Mouse (Mus musculus) ES-CJ7 (cell line): Measurements from ENCODE around the gene Blvra.
"Not testable (repeated sequence)": the region's sequence is repeated elsewhere in the genome, so short reads cannot be mapped to it uniquely, and the experiment has no call there.

Source experiments
- DNase-seq: peaks from one replicate; pipeline ENCODE4 v3.0.0; 2011; ENCODE audit warnings: low read depth, low spot score

Blvra gene

DNA sequence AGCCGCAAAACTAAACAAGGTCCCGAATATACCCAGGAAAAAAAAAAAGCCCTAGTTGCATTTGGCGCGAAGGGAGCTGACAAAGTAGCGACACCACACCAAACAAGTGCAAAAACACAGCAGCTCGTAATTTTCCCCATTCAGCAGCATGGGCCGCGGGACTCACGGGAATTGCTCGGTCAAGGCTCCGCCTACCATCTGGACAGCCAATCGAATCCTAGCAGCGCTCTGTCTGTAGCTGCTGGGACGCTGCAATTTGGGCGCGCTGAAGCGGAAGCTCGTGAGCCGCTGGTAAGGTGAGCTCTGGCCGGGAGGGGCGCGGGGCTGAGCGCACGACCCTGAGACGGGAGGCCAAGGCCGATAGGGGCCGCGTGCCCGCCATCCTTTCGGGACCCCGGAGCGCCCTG is at the start of gene Blvra:
Gene Blvra (plus strand): TSS at position 231 of the 407 bp plus-strand sequence.
- DNase-seq, result peak; percentile 96

DNA sequence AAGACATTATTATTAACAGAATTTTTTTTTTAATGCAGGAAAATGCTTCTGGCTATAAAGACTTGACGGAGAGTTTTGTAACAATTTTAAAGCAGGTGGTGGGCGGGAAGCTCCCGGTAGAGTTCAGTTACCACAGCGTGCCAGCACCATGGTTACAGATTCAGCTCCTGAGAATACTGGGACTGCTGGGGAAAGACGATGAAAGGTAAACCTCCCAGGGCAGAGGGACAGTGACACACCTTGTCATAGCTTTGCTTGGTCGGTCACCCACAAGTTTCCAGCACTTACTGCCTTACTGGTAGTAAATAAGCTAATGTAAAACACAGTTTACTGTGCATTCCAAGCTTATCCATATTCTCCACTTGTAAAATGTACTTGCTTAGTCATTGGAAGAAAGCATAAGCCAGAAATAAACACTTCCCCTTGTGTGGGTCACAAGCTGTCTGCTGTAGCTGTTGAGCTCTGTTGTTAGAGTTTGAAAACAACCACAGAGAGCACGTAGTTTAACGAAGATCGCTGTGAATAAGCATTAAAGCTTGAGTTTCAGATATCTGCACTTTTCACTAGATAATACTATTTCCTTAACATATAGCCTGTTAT is 35.4 kb upstream of the Blvra start:
- DNase-seq, result no peak

DNA sequence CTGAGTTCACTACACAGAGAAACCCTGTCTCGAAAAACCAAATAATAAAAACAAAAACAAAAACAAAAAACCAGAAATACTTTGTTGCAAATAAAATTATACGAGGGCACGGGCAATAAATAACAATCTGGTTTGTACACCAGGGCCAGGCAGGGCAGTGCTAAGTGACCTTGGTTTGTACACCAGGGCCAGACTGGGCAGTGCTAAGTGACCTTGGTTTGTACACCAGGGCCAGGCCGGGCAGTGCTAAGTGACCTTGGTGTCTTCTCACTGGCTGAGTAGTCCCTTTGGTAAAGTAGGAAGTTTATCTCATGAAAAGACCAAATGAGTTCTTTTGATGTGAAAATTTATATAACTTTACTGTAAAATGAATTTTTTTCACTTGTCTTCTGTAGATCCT is 33.2 kb upstream of the Blvra start:
- DNase-seq, result no peak

GRCm38 (mm10) chr2:127061471-127061870 is 9.0 kb upstream of the Blvra start:
- DNase-seq, result no peak

DNA sequence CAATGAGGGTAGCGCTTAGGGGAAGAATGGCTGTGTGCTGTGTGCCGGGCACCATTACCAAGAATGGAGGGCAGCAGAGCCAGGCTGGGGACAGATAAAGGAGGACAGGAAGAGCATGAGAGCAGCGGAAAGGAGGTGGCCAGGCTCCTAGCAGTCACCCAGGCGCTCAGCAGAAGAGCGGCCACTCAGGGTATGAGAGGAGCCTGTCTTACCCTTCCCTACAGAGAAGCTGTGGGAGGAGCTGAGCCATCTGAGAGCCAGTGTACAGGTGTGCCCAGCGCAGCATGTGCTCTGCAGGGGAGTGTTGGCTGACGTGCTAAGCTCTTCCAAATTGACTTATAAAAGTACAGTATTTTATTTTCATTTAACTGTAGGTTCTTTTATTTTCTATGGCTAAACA is 1.7 kb upstream of the Blvra start:
- DNase-seq, result no peak

DNA sequence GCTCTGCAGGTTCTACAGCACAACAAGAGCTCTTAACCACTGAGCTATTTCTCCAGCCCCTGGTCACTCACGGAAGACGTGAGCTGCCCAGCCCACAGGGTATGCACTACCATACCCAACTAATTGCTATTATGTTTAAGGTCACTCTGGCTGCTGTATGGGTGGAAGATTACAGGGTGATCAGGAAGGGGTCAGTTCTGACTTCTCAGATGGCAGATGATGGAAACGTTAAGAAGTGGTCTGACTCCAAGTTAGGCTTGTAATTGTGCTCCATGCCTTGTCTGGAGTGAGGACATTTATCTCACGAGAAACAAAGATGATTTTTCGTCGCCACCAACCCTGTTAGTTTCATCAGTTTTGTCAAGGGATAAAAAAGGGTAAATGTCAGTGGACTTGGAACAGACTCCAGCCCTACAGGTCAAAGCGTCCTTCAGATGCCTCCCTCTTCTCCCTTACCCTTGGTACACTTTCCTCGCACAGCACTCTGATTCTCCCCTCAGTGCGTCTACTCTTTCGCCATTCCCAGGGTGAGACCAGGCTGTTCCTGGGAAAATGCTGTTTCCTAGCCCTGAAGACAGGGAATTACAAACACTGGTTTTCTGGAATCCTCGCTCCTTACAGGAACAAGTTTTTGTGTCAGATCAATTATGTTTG is 557 bp upstream of the Blvra start:
- no peak for DNase-seq

DNA sequence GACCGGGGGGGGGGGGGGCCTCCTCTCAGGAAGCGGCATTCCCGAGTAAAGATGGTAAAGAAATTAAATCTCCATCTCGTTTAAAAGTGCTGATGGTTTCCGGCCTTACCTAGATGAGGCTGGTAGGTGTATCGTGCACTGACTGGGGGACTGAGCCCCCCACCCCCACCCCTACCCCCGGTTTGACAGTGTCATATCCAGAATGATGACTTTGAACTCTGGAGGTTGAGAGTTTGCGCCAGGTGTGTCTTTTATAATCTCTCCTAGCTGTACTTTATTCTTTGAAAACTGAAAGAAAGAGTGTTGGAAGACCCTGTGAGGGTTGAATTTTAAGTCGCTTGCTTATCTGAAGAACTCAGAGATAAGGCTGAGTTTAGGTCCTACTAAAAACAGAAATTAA is 414 bp downstream of the Blvra start:
- no peak for DNase-seq

GRCm38 (mm10) chr2:127074116-127074515 is 3.7 kb downstream of the Blvra start:
- DNase-seq, result no peak

DNA sequence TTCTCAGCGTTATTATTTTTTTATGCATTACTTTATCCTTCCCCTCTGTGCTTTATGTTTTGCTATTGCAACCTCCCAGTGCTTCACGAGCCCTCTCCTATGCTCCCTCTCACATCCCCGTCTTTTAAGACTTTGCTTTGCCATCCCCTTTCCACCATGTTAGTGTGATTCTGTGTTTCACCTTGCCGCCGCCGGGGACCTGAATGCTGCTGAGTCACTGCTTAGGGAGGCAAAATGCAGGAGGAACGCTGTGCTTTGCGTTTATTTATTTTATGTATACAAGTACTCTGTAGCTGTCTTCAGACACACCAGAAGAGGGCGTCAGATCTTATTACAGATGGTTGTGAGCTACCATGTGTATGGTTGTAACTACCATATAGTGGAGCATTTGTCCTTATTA is 7.1 kb downstream of the Blvra start:
- DNase-seq, result peak; percentile 59

DNA sequence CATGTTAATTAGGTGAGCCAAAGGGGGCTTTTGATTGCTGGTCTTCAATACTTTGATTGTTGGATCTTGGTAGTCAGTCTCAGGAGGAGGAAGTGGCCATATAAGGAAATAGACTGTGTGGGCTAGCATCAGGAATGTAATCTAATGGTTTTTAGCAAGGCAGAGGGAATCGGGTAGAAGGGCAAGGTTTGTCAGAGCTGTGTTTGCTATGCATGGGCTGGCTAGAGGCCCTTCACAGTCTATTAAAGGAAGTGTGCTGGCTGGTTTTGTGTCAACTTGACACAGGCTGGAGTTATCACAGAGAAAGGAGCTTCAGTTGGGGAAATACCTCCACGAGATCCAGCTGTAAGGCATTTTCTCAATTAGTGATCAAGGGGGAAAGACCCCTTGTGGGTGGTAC is 8.6 kb downstream of the Blvra start:
- peak; percentile 38 for DNase-seq

GRCm38 (mm10) chr2:127079881-127080590 is 9.6 kb downstream of the Blvra start:
- DNase-seq, result no peak

DNA sequence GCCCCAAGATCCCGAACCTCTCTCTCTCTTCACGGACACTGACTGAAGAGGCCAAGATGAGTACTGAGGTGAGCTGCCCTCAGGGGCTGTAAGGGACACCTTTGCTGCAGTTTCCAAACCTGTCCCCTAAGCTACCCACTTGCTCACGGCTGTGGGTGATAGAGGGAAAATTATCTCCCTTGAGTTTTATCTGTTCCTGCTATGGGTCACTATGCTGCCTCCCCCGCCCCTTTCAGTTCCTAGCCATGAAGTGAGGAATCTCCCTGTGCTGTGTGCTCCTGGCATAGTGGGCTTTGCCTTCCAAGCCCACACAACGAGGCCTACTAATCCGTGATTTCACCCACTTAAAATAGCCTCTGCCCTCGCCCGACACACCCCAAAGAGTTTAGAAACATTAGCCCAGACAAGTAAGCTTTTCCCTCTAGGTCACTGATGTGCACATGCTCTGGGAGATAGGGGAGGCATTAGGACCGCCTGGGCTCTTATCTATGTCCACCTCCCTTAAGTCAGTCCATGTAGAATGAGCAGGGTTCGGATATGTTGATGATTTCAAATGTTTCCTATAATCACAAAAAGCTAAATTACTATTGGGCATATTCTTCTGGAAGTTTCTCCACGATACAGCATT is 10.2 kb downstream of the Blvra start:
- no peak for DNase-seq

DNA sequence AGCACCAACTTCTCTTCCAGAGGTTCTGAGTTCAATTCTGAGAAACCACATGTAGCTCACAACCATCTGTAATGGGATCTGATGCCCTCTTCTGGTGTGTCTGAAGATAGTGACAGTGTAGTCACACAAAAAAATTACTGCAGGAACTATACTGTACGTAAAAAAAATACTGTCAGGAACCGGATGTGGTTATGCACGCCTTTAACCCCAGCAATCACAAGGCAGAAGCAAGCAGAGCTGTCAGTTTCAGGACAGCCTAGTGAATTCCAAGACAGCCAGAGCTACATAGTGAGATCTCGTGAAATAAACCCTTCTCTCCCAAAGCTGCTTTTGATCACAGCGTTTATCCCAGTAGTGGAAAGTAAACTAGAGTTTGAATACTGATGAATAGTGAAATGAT is 15.8 kb downstream of the Blvra start:
- DNase-seq, result no peak

GRCm38 (mm10) chr2:127090151-127090550 is 19.7 kb downstream of the Blvra start:
- not testable (repeated sequence) for DNase-seq

- no peak for DNase-seq
These were observed 21.5 kb downstream of the Blvra start for GRCm38 (mm10) chr2:127092000-127092399.

GRCm38 (mm10) chr2:127108986-127109385 is 38.5 kb downstream of the Blvra start:
- peak; percentile 66 for DNase-seq

- no peak for DNase-seq
These were observed 51.2 kb downstream of the Blvra start for GRCm38 (mm10) chr2:127121591-127122235.

DNA sequence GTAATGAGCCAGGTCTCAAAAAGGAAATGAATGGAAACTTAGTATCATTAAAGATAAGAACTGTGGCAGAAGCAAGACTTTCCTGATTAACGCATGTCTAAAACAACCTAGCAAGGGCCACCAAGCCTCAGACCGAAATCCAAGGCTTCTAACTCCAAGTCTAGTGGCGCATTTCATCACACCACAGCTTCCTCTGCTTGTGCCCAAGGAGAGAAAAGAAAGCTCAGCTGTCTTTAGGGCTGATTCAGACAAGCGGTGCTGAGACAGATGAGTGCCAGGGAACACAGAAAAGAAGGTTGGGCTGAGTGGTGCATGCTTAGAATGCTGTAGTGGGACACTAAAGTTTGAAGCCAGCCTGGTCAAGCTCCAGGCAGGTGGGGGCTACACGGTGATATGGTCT is 58.5 kb downstream of the Blvra start:
- no peak for DNase-seq

GRCm38 (mm10) chr2:127131353-127131752 is 60.9 kb downstream of the Blvra start:
- no peak for DNase-seq

GRCm38 (mm10) chr2:127133621-127134461 is 63.4 kb downstream of the Blvra start, which contains the start of gene Ncaph:
Gene Ncaph (minus strand): TSS chr2:127133954.
- DNase-seq, result peak; percentile 91

DNA sequence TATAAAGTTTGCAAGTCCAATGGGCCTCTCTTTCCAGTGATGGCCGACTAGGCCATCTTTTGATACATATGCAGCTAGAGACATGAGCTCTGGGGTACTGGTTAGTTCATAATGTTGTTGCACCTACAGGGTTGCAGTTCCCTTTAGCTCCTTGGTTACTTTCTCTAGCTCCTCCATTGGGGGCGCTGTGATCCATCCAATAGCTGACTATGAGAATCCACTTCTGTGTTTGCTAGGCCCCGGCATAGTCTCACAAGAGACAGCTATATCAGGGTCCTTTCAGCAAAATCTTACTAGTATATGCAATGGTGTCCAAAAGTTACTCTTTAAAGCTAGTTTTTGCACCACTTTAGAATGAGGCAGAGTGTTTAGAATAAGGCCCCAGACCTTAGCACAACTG is 64.8 kb downstream of the Blvra start:
- DNase-seq, result not testable (repeated sequence)
